Mouse (Mus musculus) embryonic facial prominence, embryonic 15.5 days (tissue): ENCODE results near the gene Siglece. TPM values are rescaled to one million over a fixed set of nuclear protein-coding genes. Genes with fewer than 3 reads are reported as not detected.
A peak's percentile ranks its signal among the peaks of the same experiment; 100 is the strongest.
"Not testable (repeated sequence)": the region's sequence is repeated elsewhere in the genome, so short reads cannot be mapped to it uniquely, and the experiment has no call there.

ENCODE experiments used
- ATAC-seq: fragments of 200-750 bp; cut with Nextera tagmentation; 2 replicates; pipeline ENCODE4 v1.8.0; 2017; ENCODE audit warnings: low read depth, moderate TSS enrichment; ENCODE audit not compliant: insufficient number of reproducible peaks, low FRiP score, low TSS enrichment
- H3K27ac ChIP-seq: fragments of 300-500 bp; sonication (generic); replicated peaks from 2 replicates; pipeline ENCODE4 v1.5.1; 2015; ENCODE audit warnings: mild to moderate bottlenecking, inconsistent platforms
- H3K27me3 ChIP-seq: fragments of 300-500 bp; sonication (generic); 2 replicates; pipeline ENCODE4 v1.6.1; 2015; ENCODE audit warnings: inconsistent platforms
- H3K36me3 ChIP-seq: fragments of 300-500 bp; sonication (generic); 2 replicates; pipeline ENCODE4 v1.6.1; 2015; ENCODE audit warnings: mild to moderate bottlenecking, inconsistent platforms
- H3K4me1 ChIP-seq: fragments of 300-500 bp; sonication (generic); 2 replicates; pipeline ENCODE4 v1.6.1; 2015; ENCODE audit warnings: inconsistent platforms
- H3K4me2 ChIP-seq: fragments of 300-500 bp; sonication (generic); replicated peaks from 2 replicates; pipeline ENCODE4 v1.6.1; 2015; ENCODE audit warnings: mild to moderate bottlenecking, inconsistent platforms
- H3K4me3 ChIP-seq: fragments of 300-500 bp; sonication (generic); replicated peaks from 2 replicates; pipeline ENCODE4 v1.5.1; 2015; ENCODE audit warnings: mild to moderate bottlenecking, inconsistent platforms
- H3K9ac ChIP-seq: fragments of 300-500 bp; sonication (generic); 2 replicates; pipeline ENCODE4 v1.6.1; 2015; ENCODE audit warnings: inconsistent platforms
- H3K9me3 ChIP-seq: fragments of 300-500 bp; sonication (generic); replicated peaks from 2 replicates; pipeline ENCODE4 v1.6.1; 2016; ENCODE audit warnings: inconsistent platforms
- WGBS: fragments of 180-500 bp; shearing (Covaris S2); methylation state at CpG from one replicate; pipeline ENCODE4 v1.1.7; 2015; 5-methylcytosine and 5-hydroxymethylcytosine counted together
- polyA plus RNA-seq: library from polyadenylated mRNA; unstranded; fragments of >200 nt; fragmentation: Nextera tagmentation; extraction: Ambion mirVana; gene quantifications from 2 replicates; pipeline ENCODE4 v1.2.1, GENCODE M21; 2015

The Siglece gene
- polyA plus RNA-seq = 1.0 and 1.7 TPM in 2 replicates

- no peak for ATAC-seq
- Histone ChIP-seq H3K9ac (no peak within 1 kb of the TSS), H3K4me3 (no peak within 1 kb of the TSS), H3K27ac (no peak within 1 kb of the TSS), H3K9me3 (no peaks in the 10 kb centered on the region), H3K36me3 (no peaks in the 10 kb centered on the region), H3K4me2 (no peak within 1 kb of the TSS), H3K27me3 (no peaks in the 10 kb centered on the region), H3K4me1 (no peaks in the 10 kb centered on the region)
- WGBS = 73% methylated on average over 1 of the region's 1 CpGs
Measured at GRCm38 (mm10) chr7:43660002-43660401, at the start of gene Siglece. TSS of gene Siglece (minus strand) at chr7:43660161.

- H3K4me1 ChIP-seq = no peaks in the 10 kb centered on the region
- no peak within 1 kb of the TSS for H3K27ac ChIP-seq
- no peaks in the 10 kb centered on the region for H3K9me3 ChIP-seq
- H3K4me3 ChIP-seq = no peak within 1 kb of the TSS
- H3K4me2 ChIP-seq = no peak within 1 kb of the TSS
- H3K27me3 ChIP-seq = no peaks in the 10 kb centered on the region
- ATAC-seq = no peak
- H3K9ac ChIP-seq = no peak within 1 kb of the TSS
- H3K36me3 ChIP-seq = no peaks in the 10 kb centered on the region
Measured at GRCm38 (mm10) chr7:43690118-43690517, 30.2 kb upstream of the Siglece start, which contains the start of gene Klk14. TSS of gene Klk14 (plus strand) at chr7:43690418.

GRCm38 (mm10) chr7:43685088-43685487 is 25.1 kb upstream of the Siglece start:
- WGBS = 63% methylated on average over 7 of the region's 7 CpGs
- Histone ChIP-seq H3K27ac (no peak overlapping the region), H3K4me2 (no peak overlapping the region), H3K36me3 (no peaks in the 10 kb centered on the region), H3K9me3 (no peaks in the 10 kb centered on the region), H3K4me1 (no peaks in the 10 kb centered on the region), H3K4me3 (no peak overlapping the region), H3K27me3 (no peaks in the 10 kb centered on the region), H3K9ac (no peak overlapping the region)
- no peak for ATAC-seq

GRCm38 (mm10) chr7:43682511-43682910 is 22.6 kb upstream of the Siglece start:
- H3K36me3 ChIP-seq = not testable (repeated sequence)
- WGBS = 35% methylated on average over 1 of the region's 1 CpGs

GRCm38 (mm10) chr7:43680960-43681359 is 21.0 kb upstream of the Siglece start:
- H3K27me3 ChIP-seq = no peaks in the 10 kb centered on the region
- H3K4me3 ChIP-seq = no peak overlapping the region
- H3K4me1 ChIP-seq = no peaks in the 10 kb centered on the region
- 0 out of 2 replicates have a peak, but pooled peaks cover 5% of the 10 kb centered on the region for H3K9me3 ChIP-seq
- no peak overlapping the region for H3K27ac ChIP-seq
- H3K4me2 ChIP-seq = no peak overlapping the region
- peaks cover 25% of the 10 kb centered on the region for H3K36me3 ChIP-seq
- 21% methylated on average over 5 of the region's 5 CpGs for WGBS
- no peak for ATAC-seq
- no peak overlapping the region for H3K9ac ChIP-seq

More at GRCm38 (mm10) chr7:43682511-43682910, 22.6 kb upstream of the Siglece start:
- not testable (repeated sequence) for H3K4me2 ChIP-seq, H3K4me3 ChIP-seq, H3K27me3 ChIP-seq, H3K27ac ChIP-seq, H3K9me3 ChIP-seq, ATAC-seq, H3K9ac ChIP-seq, H3K4me1 ChIP-seq

GRCm38 (mm10) chr7:43678517-43678916 is 18.6 kb upstream of the Siglece start:
- no peak for ATAC-seq
- H3K27me3 ChIP-seq = no peaks in the 10 kb centered on the region
- no peaks in the 10 kb centered on the region for H3K4me1 ChIP-seq
- peaks cover 44% of the 10 kb centered on the region for H3K36me3 ChIP-seq
- H3K27ac ChIP-seq = no peak overlapping the region
- no peak overlapping the region for H3K4me2 ChIP-seq
- no peak overlapping the region for H3K4me3 ChIP-seq
- H3K9ac ChIP-seq = no peak overlapping the region
- 0 out of 2 replicates have a peak, but pooled peaks cover 5% of the 10 kb centered on the region for H3K9me3 ChIP-seq

- WGBS = 91% methylated on average over 32 of the region's 32 CpGs
- H3K4me2 ChIP-seq = no peak overlapping the region
- no peak overlapping the region for H3K27ac ChIP-seq
- peaks cover 44% of the 10 kb centered on the region for H3K36me3 ChIP-seq
- ATAC-seq = no peak
- H3K9ac ChIP-seq = no peak overlapping the region
- 0 out of 2 replicates have a peak, but pooled peaks cover 5% of the 10 kb centered on the region for H3K9me3 ChIP-seq
- H3K4me3 ChIP-seq = no peak overlapping the region
- peaks cover 6% of the 10 kb centered on the region for H3K4me1 ChIP-seq
- no peaks in the 10 kb centered on the region for H3K27me3 ChIP-seq
Measured at GRCm38 (mm10) chr7:43675091-43675490, 15.1 kb upstream of the Siglece start.

- WGBS = 12% methylated on average over 10 of the region's 10 CpGs
- peaks cover 6% of the 10 kb centered on the region for H3K4me1 ChIP-seq
- H3K36me3 ChIP-seq = peaks cover 36% of the 10 kb centered on the region
- 0 out of 2 replicates have a peak, but pooled peaks cover 5% of the 10 kb centered on the region for H3K9me3 ChIP-seq
- peak overlapping the region; percentile 80 for H3K4me3 ChIP-seq
- no peak for ATAC-seq
- H3K27me3 ChIP-seq = no peaks in the 10 kb centered on the region
- H3K9ac ChIP-seq = peak overlapping the region; percentile 64
- peak overlapping the region; percentile 80 for H3K27ac ChIP-seq
- H3K4me2 ChIP-seq = peak overlapping the region; percentile 78
Measured at GRCm38 (mm10) chr7:43672581-43673260, 12.8 kb upstream of the Siglece start.

GRCm38 (mm10) chr7:43671809-43672580 is 12.0 kb upstream of the Siglece start, which contains the start of gene Ctu1:
TSS of gene Ctu1 (plus strand) at chr7:43672016.
- peak within 1 kb of the TSS; percentile 80 for H3K4me3 ChIP-seq
- H3K4me2 ChIP-seq = peak within 1 kb of the TSS; percentile 78
- H3K9ac ChIP-seq = peak within 1 kb of the TSS; percentile 64
- no peaks in the 10 kb centered on the region for H3K9me3 ChIP-seq
- peak; percentile 94 for ATAC-seq
- H3K27ac ChIP-seq = peak within 1 kb of the TSS; percentile 80
- no peaks in the 10 kb centered on the region for H3K27me3 ChIP-seq
- under 1% methylated on average over 26 of the region's 26 CpGs for WGBS
- peaks cover 29% of the 10 kb centered on the region for H3K36me3 ChIP-seq
- peaks cover 6% of the 10 kb centered on the region for H3K4me1 ChIP-seq

- Histone ChIP-seq H3K4me3 (peak overlapping the region; percentile 80), H3K4me2 (peak overlapping the region; percentile 78), H3K9me3 (no peaks in the 10 kb centered on the region), H3K9ac (peak overlapping the region; percentile 64), H3K36me3 (peaks cover 21% of the 10 kb centered on the region), H3K27ac (peak overlapping the region; percentile 80; the same call in 1 of the 2 replicates), H3K4me1 (peaks cover 6% of the 10 kb centered on the region), H3K27me3 (no peaks in the 10 kb centered on the region)
- 68% methylated on average over 11 of the region's 11 CpGs for WGBS
- ATAC-seq = no peak; the same call in 1 of the 2 replicates
Measured at GRCm38 (mm10) chr7:43671064-43671808, 11.3 kb upstream of the Siglece start.

GRCm38 (mm10) chr7:43668582-43668981 is 8.6 kb upstream of the Siglece start:
- no peak overlapping the region for H3K4me2 ChIP-seq
- no peaks in the 10 kb centered on the region for H3K27me3 ChIP-seq
- H3K9me3 ChIP-seq = no peaks in the 10 kb centered on the region
- H3K4me3 ChIP-seq = no peak overlapping the region
- WGBS = 16% methylated on average over 3 of the region's 3 CpGs
- no peak overlapping the region for H3K27ac ChIP-seq
- peaks cover 6% of the 10 kb centered on the region for H3K4me1 ChIP-seq
- ATAC-seq = no peak
- H3K36me3 ChIP-seq = no peaks in the 10 kb centered on the region
- no peak overlapping the region for H3K9ac ChIP-seq
